Mouse (Mus musculus) liver (tissue): ENCODE measurements around the gene Spats2l.
A peak's percentile ranks its signal among the peaks of the same experiment; 100 is the strongest.

ENCODE experiments used
- DNase-seq: peaks from one replicate; pipeline ENCODE4 v3.0.0-alpha.2; 2020; ENCODE audit warnings: mixed read lengths

The Spats2l gene

DNA sequence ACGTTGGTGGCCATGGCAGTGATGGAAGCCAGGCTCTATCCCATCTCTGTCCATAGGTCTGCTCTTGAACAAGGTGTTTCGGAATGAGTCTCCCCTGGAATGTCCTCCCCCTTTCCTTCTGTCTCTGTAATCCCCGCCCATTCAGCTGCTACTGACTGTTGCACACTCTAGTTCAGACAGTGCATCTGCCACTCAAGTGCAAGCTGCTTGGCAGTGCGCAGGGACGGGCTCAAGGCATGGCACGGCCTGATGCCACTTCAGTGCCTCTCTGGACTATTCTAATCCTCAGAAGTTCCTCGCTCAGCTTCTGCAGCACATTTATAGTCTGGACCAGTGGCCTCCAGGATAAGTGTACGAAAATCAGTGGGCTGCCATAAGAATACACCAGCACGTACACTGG, 52.3 kb downstream of the Spats2l start:
- DNase-seq = no peak

DNA sequence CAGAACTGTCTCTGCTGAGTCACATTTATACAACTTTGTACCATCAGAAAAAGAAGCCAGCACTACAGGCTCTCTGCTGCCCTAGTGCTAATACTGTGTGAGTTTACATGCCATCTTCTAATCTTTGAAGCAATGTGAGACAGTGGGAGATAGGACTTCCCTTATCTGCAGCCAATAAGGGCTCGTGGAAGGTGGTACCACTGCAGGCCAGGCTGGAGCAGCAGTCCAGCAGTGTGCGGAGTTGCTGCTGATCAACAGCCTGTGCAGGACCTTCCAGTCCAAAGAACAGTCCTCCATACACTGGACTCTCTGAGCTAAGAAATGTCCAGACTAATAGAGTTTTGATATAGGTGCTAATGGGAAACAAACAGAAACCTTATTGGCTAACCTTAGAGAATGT, 59.2 kb downstream of the Spats2l start:
- no peak for DNase-seq

DNA sequence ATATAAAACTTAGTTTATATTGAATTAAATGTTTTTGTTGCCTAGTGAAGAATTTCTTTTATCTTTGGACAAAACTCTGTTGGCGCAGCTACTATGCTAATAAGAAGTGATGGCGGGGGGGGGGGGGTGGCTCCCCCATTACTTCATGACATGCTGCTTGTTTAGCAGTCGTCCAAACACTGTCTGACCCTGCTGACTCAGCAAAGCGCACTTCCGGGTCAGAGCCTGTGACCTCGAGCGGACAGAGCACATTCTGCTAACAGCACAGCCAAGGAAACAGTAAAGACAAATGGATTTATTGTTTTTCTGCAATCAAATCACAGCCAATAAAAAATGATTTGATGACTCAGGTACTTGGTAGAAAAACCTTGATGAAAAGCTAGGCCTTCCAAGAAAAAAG, 61.2 kb downstream of the Spats2l start:
- peak; percentile 36 for DNase-seq

DNA sequence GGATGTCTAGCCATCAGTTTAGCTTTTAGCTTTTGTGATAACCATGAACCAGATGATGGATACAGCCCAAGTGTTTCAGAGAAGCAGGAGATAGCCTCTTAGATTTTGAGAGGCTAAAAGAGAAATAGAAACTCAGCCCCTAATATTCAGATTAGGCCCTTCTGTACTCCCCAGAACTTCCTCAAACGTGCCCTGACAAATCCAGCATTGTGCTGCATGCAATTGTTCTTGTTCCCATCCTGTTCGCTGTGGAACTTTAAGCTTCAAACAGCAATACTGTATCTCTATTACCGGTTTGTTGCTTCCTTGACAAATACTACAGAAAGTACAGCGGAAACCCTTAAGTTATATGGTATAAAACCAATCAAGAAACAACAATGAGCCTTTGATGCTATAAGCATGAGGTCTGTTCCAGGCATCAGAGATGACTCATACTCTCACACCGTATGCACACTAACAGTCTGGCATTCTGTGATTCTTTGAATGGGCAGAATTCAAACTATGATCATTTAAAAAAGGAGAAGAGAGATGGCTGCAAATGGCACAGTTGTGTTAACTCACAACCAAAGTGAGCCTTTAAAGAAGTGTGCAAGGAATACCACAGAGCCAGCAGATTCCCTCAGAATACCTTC, 62.8 kb downstream of the Spats2l start:
- no peak for DNase-seq

DNA sequence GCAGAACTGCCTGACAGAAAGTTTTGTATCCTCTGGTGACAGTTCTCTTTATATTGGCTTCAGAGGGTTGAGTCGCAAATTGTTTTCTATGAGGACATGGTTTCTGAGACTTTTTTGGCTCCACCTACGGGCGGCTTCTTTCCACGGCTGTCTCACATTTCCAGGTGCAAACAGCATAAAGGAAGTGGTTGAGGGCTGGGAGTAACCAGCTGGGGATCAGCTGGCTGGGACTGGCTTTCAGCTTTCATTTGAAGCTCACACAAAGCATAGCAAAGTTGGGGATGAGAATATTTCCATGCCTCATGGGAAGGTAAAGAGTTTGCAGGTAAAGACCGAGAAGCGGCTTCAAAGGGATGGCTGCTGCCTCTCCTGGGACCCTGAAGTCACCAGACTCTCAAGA, 65.9 kb downstream of the Spats2l start:
- no peak for DNase-seq

DNA sequence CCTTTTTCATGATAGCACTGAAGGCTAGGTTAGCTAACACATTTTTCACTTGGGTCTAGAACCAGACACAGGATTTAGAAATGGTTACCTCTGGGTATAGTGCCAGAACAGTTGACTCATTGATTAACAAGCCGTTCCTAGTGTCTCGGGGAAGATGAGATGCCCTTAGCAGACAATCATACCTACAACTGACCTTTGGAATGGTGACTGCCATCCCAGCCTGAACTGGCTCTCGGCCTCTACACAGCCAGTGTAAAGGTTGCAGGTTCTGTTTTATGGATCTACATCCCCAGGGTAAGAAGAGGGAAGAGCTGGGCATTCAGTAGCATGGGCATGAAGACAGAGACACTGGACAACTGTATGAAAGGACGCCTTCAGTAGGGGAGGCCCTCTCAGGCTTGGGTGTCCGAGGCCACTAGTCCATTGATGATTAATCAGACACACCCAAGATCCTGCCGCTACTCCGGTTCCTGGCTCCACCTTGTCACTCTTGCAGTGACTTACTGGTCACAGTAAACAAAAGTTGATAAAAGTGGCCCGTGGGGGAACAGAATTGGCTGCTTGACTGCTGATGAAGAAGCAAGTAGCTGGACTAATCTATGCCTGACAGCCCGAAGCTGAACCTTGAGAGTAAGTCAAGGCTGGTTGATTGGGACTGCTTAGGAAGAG, 71.2 kb downstream of the Spats2l start:
- DNase-seq = peak; percentile 11

DNA sequence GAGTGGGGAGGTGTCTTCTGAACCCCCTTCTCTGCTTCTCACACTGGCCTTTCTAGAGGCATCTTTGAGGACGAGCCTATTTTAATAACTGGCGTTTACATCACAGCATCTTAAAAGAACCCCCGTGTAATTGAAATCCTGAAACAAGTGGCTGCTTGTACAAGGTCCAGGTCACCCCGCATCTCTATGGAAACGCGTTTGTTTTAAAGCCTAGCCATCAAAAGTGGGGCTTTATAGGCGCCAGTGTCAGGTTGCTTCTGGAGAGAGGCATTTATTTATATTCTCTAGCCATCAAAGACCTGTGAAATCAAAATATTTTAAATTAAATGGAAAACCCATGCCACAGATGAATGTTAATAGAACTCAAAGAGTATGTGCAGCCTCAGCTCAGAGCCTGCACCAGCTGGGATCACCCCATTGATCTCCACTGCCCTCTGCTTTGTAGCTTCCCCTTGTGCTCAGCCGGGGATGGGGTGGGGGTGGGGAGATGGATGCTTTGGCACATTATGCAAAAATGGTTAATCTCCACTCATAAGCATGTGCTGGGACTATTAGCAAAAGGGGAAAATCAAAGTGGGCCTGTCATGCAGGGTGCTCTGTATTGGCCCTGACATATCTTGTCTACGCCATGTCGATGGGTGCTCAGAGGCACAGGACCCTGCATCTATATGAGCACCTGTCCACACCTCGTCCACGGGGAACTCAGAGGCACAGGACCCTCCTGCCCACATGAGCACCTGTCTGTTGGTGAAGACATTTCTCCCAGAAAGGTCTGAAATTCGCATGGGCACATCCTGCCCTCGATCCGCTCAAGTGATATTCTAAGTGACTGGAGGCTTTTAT, 73.1 kb downstream of the Spats2l start:
- no peak for DNase-seq

DNA sequence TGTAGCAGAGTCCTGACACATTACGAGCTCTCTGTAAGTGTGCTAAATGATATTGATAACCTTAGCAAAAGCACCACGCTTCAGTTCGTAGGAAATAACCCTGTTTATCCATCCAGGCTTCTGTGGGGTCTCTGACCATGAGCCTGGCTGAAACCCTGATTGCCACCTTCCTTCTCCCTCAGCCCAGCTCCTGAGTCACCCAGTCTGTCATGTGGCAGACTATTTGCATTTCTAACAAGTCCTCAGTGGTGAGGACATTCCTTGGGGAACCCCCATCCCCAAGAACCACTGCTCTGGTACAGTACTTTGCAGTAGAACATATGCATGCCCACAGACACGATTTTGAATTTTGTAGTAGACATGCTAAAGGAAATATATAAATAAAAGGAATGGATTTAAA, 75.1 kb downstream of the Spats2l start:
- DNase-seq = no peak

DNA sequence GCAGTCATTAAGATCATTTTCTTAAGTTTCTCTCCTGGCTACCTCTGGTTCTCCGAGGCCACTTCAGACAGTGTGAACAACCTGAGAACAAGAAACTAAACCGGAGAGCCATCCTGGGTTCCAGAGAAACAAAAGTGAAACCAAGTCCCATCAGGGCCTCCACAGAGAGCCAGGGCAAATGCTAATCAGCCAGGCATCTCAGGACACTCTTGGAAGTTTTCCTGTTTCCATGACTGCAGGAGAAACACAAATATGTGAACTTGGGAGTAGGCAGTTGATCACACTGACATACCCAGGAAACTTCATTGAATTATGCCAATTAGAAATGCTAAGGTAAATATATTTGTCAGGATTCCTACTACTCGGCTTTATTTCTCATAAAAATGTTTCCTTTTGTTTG, 76.0 kb downstream of the Spats2l start:
- DNase-seq = no peak

DNA sequence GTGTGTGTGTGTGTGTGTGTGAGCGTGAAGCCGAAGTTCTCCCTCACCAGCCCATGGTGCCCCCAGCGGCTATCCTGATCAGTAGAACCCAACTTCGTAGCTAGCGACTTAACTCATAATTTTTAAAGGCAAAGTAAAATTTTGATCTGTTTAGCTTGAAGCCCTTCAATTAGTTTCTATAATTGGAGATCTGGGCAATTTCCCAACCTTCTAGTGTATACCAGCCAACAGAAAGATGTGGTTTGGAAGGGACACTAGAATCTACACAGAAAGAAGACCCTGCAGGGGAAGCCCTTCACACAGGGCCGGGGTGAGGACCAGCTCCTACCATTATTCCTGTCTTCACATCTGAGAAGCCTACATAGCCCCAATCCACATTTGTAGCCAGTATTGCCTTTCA, 77.9 kb downstream of the Spats2l start:
- no peak for DNase-seq

DNA sequence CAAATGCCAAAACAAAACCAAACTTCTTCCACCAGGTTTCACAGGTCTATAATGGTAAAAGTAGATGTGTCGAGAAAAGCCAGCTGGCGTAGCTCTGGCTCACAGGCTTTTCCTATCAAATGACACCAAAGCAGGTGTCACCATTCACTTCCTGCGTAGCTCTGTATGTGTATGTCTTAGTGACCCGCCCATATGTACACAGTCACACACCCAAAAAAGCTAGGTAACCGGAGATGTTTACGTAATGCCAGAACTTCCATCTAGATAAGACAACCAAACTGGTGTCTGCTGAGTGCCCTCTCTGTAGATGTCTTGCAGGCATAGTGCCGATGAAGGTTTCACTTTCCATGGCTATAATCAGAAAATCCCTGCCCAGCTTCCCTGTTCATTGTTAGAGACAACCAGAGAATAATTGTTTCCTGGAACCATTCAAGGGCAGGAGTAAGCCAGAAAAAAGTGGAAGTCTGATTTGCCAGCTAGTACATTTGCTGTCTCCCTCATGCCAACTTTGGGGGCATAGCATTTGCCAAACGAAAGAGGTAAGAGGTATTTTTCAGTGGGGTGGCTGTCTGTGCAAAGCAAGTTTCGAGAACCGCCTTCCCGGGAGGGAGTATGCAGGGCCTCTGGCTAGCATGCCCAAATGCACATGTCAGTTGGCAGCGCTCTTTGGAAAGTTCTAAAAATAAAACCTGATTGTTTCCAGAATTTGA, 78.8 kb downstream of the Spats2l start:
- no peak for DNase-seq

DNA sequence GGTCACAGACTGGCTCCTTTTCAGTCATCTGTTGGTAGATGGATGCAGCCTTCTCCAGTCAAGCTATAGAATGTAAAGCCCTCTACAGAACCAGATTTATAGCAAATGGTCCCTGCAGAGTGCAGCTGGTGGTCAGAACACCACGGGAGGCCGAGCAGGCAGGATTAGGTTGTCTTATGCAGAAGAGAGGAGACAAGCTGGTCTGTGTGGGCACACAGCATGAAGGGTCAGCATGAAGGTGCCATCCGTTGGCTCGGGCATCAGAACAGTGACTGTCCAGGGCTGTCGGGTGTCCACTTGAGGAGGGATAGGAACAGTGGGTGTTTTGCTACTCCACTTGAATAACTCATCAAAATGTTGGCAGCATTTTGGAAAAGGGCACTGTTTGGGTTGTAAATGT, 83.8 kb downstream of the Spats2l start:
- DNase-seq = no peak

DNA sequence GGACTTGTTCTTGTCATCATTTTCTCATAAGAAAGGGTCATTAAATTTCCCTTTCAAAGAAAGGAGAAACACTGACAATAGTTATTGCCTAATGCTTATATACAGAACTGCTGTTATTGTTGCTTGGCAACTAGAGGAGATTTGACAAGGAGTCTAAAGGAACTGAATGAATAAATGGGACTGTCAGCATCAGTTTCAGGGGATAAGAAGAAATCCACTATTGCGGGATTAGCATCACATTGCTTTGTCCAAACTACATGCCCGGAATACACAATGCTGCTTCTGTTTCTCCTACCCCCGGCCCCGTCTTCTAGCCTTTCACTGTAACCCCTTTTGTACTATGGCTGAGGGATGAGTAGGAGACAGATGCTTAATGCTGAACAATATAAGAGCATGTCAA, 88.1 kb downstream of the Spats2l start:
- no peak for DNase-seq

DNA sequence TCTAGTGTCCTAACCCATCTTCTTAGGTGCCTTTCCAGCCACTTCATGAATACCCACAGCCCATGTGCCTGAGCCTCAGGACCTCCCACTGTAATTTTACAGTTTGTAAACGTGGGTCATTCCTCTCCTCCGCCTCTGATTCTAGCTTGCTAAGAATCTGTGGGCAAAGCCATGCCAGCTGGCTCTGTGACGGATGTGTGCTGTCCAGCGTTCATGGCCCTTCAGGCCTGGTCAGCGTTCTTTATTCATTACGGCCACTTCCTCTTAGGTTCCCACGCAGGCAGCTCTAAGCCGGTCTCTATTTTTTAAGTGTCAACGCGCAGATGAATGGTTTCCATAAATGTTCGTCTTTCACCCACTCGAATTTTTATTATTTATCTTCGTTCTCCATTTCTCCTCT, 94.7 kb downstream of the Spats2l start:
- no peak for DNase-seq

DNA sequence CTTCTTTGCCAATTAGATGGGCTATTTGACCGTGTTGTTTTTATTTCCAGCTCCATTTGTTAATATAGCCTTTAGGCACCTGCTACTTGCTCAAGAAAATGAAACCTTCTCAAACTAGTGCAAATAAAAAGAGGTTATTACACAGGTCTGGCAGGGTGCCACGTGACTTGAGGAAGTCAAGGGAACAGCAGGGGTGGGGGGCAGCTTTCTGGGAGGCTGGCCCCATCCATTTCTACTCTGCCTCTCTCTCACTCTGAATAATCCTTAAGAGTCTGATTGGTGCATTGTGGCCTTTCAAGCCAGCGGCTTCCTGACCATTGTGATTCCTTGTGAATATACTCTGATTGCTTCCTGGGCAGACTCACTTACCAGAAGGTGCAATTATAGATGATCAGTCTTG, 98.0 kb downstream of the Spats2l start:
- DNase-seq = no peak

DNA sequence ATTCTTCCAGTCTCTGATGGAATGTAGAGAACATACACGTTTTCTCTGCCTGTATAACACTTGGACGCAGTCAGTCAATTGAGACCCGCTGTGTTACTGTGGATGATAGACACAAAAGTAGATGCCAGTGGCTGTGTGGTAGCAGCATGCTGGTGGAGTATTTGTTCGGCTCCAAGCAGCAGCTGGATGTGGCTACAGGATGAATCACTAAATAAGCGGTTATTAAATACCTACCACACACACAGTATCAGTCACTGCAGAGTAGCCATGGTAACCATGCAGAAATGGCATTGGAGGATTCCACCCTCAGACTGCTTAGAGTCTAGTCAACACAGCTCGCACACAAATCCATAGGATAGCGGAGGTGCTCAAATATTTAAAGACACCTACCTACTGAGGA, 100.0 kb downstream of the Spats2l start:
- no peak for DNase-seq

DNA sequence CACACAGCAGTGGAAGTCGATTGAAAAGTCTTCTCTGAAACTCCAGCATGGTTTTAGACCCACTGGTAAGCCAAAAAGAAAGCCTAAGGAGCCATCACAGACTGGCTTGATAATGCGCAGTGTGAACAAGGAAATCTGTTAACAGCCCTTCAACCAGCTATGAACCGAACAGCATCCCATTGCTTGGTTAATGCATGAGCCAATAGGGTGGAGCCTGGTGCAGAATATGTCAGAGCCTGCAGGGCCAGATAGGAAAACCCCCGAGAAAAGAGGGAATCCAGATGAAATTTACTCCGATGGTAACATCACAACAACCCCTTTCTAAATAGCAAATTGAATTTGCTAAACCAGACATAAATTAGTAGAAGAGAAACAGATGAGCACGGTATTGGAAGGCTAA, 101.1 kb downstream of the Spats2l start:
- no peak for DNase-seq

DNA sequence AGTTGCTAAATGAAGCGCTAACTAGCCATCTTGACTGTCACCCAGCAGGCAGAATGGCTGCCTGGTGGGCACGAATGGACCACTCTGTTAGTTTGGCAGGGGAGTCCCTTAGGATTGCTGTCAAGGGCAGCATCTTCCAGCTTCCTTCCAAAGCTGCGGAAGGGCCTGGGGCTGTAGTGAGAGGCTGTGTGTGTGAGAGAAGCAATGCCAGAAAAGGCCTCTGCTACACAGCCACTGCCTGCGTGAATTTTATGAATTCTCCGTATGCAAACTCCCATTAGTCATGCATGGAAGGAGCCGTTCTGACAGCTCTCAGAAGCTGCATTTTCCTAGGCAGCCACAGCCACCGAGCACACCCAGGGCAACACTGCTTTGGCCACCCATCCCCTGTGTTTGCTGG, 101.5 kb downstream of the Spats2l start:
- DNase-seq = no peak

DNA sequence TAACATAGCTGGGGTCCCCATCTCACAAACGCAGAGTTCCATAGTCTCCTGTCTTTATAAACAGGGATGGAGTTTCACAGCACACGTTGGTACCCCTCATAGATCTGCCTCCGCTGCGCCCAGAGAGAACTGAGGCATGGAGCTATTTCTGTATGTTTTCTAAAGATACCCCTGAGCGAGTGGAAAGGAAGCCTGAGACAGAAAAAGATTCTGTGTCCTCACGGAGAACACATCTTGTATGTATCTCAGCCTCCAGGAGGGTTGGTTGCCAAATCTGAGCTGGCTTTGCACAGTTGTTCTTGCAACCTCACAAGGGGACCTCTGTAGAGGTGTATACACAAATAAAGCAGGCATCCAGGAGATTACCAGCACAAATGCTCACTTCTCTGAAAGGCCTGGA, 105.0 kb downstream of the Spats2l start:
- DNase-seq = no peak

DNA sequence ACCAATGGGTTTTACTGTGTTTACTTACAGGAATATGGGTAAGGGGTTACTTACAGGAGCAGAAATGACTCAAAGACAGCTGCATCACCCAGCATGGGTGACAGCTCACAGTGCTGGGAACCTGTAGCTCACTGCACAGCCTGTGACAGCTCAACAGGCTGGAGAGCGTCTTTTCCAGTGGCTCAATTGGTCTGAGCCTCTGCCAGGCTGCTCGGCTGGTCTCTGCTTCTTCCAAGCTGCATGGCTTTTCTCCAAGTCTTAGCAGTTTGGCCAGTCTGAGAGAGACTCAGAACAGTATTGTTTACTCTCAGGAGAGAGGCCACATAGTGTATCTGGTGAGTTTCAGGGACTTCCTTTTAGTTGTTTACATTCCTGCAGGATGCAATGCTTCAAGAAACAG, 110.9 kb downstream of the Spats2l start:
- DNase-seq = no peak

DNA sequence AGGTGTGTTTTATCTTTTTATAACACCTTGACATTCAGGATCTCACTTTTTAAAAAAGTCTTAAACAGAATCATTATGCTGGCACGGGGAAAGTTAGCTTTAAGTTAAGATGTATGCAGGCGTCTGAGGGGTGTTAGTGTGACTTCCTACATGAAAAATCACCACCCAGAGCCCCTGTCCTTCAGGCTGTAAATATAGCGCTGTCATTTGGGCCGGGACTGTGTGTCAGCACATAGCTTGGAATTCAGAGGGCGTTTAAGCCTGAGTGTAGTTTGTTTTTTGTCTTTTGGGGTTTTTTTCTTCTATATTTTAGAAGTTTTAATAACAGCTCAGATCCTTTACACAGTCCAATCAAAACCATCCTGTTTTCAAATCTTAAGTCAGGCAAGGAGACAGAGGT, 115.8 kb downstream of the Spats2l start:
- DNase-seq = no peak

DNA sequence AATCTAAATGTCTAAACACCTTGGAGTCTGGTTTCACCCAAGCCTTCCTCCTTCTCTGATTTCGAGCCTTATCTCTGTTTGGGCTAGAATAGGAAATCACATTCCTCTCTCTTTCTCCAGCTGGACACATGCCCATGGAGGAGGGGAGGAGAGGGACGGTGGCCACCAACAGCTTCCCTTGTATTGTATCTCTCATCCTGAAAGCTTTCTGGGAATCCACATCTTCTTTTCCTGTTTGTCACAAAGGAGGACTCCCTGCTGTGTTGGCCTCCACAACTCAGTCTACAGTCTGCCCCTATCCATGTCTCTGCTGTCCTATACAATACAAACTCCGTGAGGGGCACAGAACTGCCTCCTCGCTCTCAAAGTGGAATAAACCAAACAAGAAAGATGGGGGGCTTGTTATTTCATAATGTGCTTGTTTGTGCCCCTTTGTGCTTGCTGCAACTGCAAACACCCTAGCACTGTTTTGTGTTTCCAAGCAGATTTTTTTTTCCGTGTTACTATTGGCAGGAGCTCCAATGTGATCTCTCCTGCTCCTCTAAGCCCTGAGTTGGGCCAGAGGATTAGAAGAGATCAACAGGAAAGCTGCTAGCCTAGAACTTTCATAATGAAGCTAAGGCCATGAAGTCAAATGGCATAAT, 116.4 kb downstream of the Spats2l start:
- no peak for DNase-seq

DNA sequence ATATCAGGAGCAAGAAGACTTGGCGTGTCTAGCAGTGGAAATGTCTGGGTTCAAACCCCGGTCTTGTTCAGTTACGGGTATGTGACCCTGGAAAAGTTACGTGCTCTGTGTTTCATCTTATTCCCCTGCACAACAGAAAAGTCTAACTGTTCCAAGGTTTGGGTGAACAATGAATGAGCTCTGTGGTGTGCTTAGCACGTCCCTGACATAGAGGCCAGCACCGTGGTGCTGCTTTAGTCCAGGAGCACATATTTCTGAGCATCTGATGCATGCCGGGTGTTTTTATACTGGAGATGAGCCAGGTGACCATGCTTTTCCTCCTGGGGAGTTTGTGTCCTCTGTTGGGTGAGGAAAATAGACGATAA, 116.9 kb downstream of the Spats2l start:
- DNase-seq = no peak
